Mouse (Mus musculus): ENCODE measurements around the gene Kazn.

GRCm38 (mm10) chr4:142082703-142083102 lies 156.5 kb downstream of the Kazn start:
- TF ChIP-seq HCFC1 (IDR thresholded peaks at IDR 0.05; ENCODE audit: borderline replicate concordance, insufficient read depth, low read length) (no peak), MAFK (IDR thresholded peaks at IDR 0.05; ENCODE audit: insufficient read depth, low read depth, low read length) (no peak), ZNF384 (IDR thresholded peaks at IDR 0.05; ENCODE audit: low read depth, low read length) (no peak), CHD2 (IDR thresholded peaks at IDR 0.05; ENCODE audit: low read depth, low read length) (no peak)

All from ES-E14 (cell line).